Mouse (Mus musculus): ENCODE measurements around the gene Hephl1. TPM values are rescaled to one million over a fixed set of nuclear protein-coding genes. Genes with fewer than 3 reads are reported as not detected.

Gene Hephl1
- total and polyA plus RNA-seq, 3 experiments, result not detected

GRCm38 (mm10) chr9:15015223-15015956, 96.5 kb downstream of the Hephl1 start:
- H3K4me2 ChIP-seq (ENCODE audit: insufficient read depth, low read depth, poor library complexity, severe bottlenecking), result no peak overlapping the region
- no peak for TF ChIP-seq GABPA (IDR thresholded peaks at IDR 0.05; ENCODE audit: insufficient replicate concordance, low read depth, low read length)
- no peak for TF ChIP-seq CHD2 (IDR thresholded peaks at IDR 0.05; ENCODE audit: low read length)
- peak; percentile 93 for TF ChIP-seq RAD21 (IDR thresholded peaks at IDR 0.05; ENCODE audit: low read depth, low read length)
- no peak for TF ChIP-seq ZMIZ1 (IDR thresholded peaks at IDR 0.05; ENCODE audit: low read depth, low read length)
- TF ChIP-seq ZNF384 (IDR thresholded peaks at IDR 0.05; ENCODE audit: low read depth, low read length), result no peak
- TF ChIP-seq SMC3 (IDR thresholded peaks at IDR 0.05; ENCODE audit: low read depth, low read length), result peak; percentile 92
- TF ChIP-seq TBP (conservative IDR thresholded peaks at IDR 0.05; ENCODE audit: low read depth, low read length), result no peak
- TF ChIP-seq ZC3H11A (IDR thresholded peaks at IDR 0.05; ENCODE audit: low read depth, low read length), result peak; percentile 25; the same call in 1 of the 2 replicates
- no peak for TF ChIP-seq POLR2A (IDR thresholded peaks at IDR 0.05; ENCODE audit: low read depth, low read length)
- TF ChIP-seq MEF2A (IDR thresholded peaks at IDR 0.05; ENCODE audit: borderline replicate concordance, low read depth, low read length), result no peak
- no peak for TF ChIP-seq BHLHE40 (IDR thresholded peaks at IDR 0.05; ENCODE audit: low read depth, low read length)
- no peak for TF ChIP-seq JUN (IDR thresholded peaks at IDR 0.05; ENCODE audit: insufficient read depth, low read depth, low read length)
- TF ChIP-seq CTCF (conservative IDR thresholded peaks at IDR 0.05 in 1 of 2, IDR thresholded peaks at IDR 0.05 in 1 of 2; ENCODE audit: low read depth in 2 of 2, low read length in 2 of 2), result peak; percentile 91 to 96
- no peak for TF ChIP-seq ZKSCAN1 (IDR thresholded peaks at IDR 0.05; ENCODE audit: borderline replicate concordance, low read depth, low read length)
- dilution Hi-C loops (cut with MboI; ENCODE audit: extremely low pct_ligation_motif_present, extremely low pct_unique_long_range_greater_than_20kb, low sequenced_read_pairs), result no loop called here
- in situ Hi-C loops (cut with MboI; ENCODE audit: low pct_ligation_motif_present, low pct_unique_long_range_greater_than_20kb, low sequenced_read_pairs), result loop anchor here (5.0 kb wide), 2 partner anchors 158 to 238 kb away; no protein-coding TSS in a partner anchor
- no peaks in the 10 kb centered on the region for H3K27me3 ChIP-seq (replicated peaks)
- H3K4me3 ChIP-seq (replicated peaks in 1 of 3; ENCODE audit: low read depth in 2 of 3, low read length in 2 of 3, poor library complexity in 1 of 3), result no peak overlapping the region
- H3K79me2 ChIP-seq (replicated peaks; ENCODE audit: control insufficient read depth, extremely low read depth, insufficient read depth, poor library complexity, severe bottlenecking), result no peaks in the 10 kb centered on the region
- H3K36me3 ChIP-seq (replicated peaks in 1 of 2; ENCODE audit: control insufficient read depth in 1 of 2, insufficient read depth in 1 of 2, low read length in 1 of 2), result peaks cover 0 to 72% of the 10 kb centered on the region in 2 experiments
- H3K9me3 ChIP-seq (replicated peaks; ENCODE audit: low read length), result no peaks in the 10 kb centered on the region
- no peak overlapping the region for H3K9ac ChIP-seq (ENCODE audit: insufficient read depth, low read depth)
- H3K4me1 ChIP-seq (ENCODE audit: control insufficient read depth in 1 of 2, insufficient read depth in 2 of 2), result peaks cover 0 to 9% of the 10 kb centered on the region in 2 experiments; a peak in 2 of 4 replicates
- H3K27ac ChIP-seq (ENCODE audit: insufficient read depth, low read depth), result no peak overlapping the region
- peak; percentile 82 for DNase-seq (ENCODE audit: extremely low read depth)

GRCm38 (mm10) chr9:15007566-15007965, 104.3 kb downstream of the Hephl1 start:
- Histone ChIP-seq H3K4me2 (ENCODE audit: insufficient read depth, low read depth, poor library complexity, severe bottlenecking) (no peak overlapping the region), H3K4me1 (ENCODE audit: control insufficient read depth in 1 of 2, insufficient read depth in 2 of 2) (no peaks in the 10 kb centered on the region), H3K79me2 (replicated peaks; ENCODE audit: control insufficient read depth, extremely low read depth, insufficient read depth, poor library complexity, severe bottlenecking) (no peaks in the 10 kb centered on the region), H3K27me3 (replicated peaks) (no peaks in the 10 kb centered on the region), H3K9me3 (replicated peaks; ENCODE audit: low read length) (no peaks in the 10 kb centered on the region), H3K4me3 (replicated peaks in 1 of 3; ENCODE audit: low read depth in 2 of 3, low read length in 2 of 3, poor library complexity in 1 of 3) (no peak overlapping the region), H3K36me3 (replicated peaks in 1 of 2; ENCODE audit: control insufficient read depth in 1 of 2, insufficient read depth in 1 of 2, low read length in 1 of 2) (peaks cover 14 to 77% of the 10 kb centered on the region in 2 experiments), H3K27ac (ENCODE audit: insufficient read depth, low read depth) (no peak overlapping the region), H3K9ac (ENCODE audit: insufficient read depth, low read depth) (no peak overlapping the region)
- DNase-seq (ENCODE audit: extremely low read depth), result no peak
- dilution Hi-C loops (cut with MboI; ENCODE audit: extremely low pct_ligation_motif_present, extremely low pct_unique_long_range_greater_than_20kb, low sequenced_read_pairs), result no loop called here
- TF ChIP-seq IRF4 (IDR thresholded peaks at IDR 0.05; ENCODE audit: low read depth, low read length), result no peak
- TF ChIP-seq TCF12 (IDR thresholded peaks at IDR 0.05; ENCODE audit: low read depth, low read length), result no peak
- no peak for TF ChIP-seq KAT2A (IDR thresholded peaks at IDR 0.05; ENCODE audit: insufficient replicate concordance, low read length)
- TF ChIP-seq MYC (IDR thresholded peaks at IDR 0.05; ENCODE audit: low read depth, low read length), result no peak
- no peak for TF ChIP-seq ZNF384 (IDR thresholded peaks at IDR 0.05; ENCODE audit: low read depth, low read length)
- TF ChIP-seq MXI1 (IDR thresholded peaks at IDR 0.05; ENCODE audit: low read depth, low read length), result no peak
- TF ChIP-seq SIN3A (IDR thresholded peaks at IDR 0.05; ENCODE audit: low read length), result no peak
- no peak for TF ChIP-seq ZC3H11A (IDR thresholded peaks at IDR 0.05; ENCODE audit: low read depth, low read length)
- no peak for TF ChIP-seq BHLHE40 (IDR thresholded peaks at IDR 0.05; ENCODE audit: low read depth, low read length)
- no peak for TF ChIP-seq RAD21 (IDR thresholded peaks at IDR 0.05; ENCODE audit: low read depth, low read length)
- no peak for TF ChIP-seq NRF1 (IDR thresholded peaks at IDR 0.05; ENCODE audit: low read depth, low read length)
- no peak for TF ChIP-seq ZMIZ1 (IDR thresholded peaks at IDR 0.05; ENCODE audit: low read depth, low read length)
- no peak for TF ChIP-seq USF2 (conservative IDR thresholded peaks at IDR 0.05; ENCODE audit: low read depth, low read length)
- TF ChIP-seq JUN (IDR thresholded peaks at IDR 0.05; ENCODE audit: insufficient read depth, low read depth, low read length), result no peak
- TF ChIP-seq MAFK (IDR thresholded peaks at IDR 0.05; ENCODE audit: insufficient replicate concordance, low read length), result no peak
- TF ChIP-seq USF1 (IDR thresholded peaks at IDR 0.05; ENCODE audit: low read depth, low read length), result no peak
- no peak for TF ChIP-seq PAX5 (IDR thresholded peaks at IDR 0.05; ENCODE audit: low read length)
- in situ Hi-C loops (cut with MboI; ENCODE audit: low pct_ligation_motif_present, low pct_unique_long_range_greater_than_20kb, low sequenced_read_pairs), result no loop called here
